Mouse (Mus musculus): Measurements from ENCODE around the gene Cacna1g. TPM values are rescaled to one million over a fixed set of nuclear protein-coding genes. Genes with fewer than 3 reads are reported as not detected.

Gene Cacna1g
- polyA plus RNA-seq, 1 experiment from 2014 or later = 30.5 TPM

DNA sequence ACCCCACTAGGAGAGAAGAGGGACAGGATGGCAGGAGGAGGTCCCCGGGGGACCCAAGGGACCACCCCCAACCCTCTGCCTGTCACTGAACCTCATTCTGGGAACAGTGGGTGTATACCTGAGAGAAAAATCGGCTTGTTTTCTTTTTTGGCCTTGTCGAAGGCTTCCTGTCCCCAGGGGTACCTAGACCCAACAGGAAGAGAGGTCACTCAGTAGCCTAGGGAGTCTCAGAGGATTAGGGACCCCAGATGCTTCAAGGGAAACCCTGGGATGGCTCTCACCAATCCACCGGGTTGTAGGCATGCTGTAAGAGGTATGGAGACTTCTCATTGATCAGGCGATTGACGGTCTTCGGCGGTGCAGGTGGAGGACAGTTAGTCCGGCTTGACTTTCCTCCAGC lies 10.6 kb upstream of the Cacna1g start:
- no peak overlapping the region for H3K4me3 ChIP-seq (ENCODE audit: low read depth, low read length)
- 80% methylated on average over 8 of the region's 9 CpGs for WGBS
- H3K27ac ChIP-seq (replicated peaks; ENCODE audit: low read depth, low read length) = no peak overlapping the region
- 0 out of 2 replicates have a peak, but pooled peaks cover 7% of the 10 kb centered on the region for H3K27me3 ChIP-seq (replicated peaks; ENCODE audit: control insufficient read depth, insufficient read depth, low read length)
- H3K9me3 ChIP-seq (ENCODE audit: control insufficient read depth, low read length) = no peaks in the 10 kb centered on the region
- no peak overlapping the region for H3K4me2 ChIP-seq (ENCODE audit: low read depth, low read length)
- ATAC-seq (ENCODE audit: low read depth) = no peak
- H3K4me1 ChIP-seq (ENCODE audit: control insufficient read depth, insufficient read depth, low read length) = no peaks in the 10 kb centered on the region
- H3K36me3 ChIP-seq (ENCODE audit: control insufficient read depth, insufficient read depth, low read length) = no peaks in the 10 kb centered on the region
- no peak for DNase-seq (ENCODE audit: low spot score)
- no peak overlapping the region for H3K9ac ChIP-seq (ENCODE audit: low read depth, low read length)

DNA sequence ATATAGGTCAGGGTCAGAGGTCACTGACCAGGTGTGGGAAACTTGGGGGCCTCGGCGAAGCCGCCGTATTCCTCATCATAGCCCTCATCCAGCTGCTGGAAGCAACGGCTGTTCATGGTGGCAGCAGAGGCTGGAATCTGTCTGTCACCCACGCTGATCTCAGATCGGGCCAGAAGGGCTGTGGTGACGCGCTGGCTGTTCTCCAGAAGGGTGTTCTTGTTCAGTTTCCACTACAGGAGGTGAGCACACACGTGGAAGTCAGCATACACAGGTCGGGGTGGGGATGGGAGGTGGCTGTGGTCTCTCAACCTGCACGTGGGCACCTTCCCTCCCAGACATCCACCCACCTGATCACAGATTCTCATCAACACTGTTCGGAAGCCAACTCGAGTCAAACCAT lies 9.9 kb upstream of the Cacna1g start:
- DNase-seq (ENCODE audit: low spot score) (no peak), ATAC-seq (ENCODE audit: low read depth) (no peak)
- Histone ChIP-seq H3K36me3 (ENCODE audit: control insufficient read depth, insufficient read depth, low read length) (no peaks in the 10 kb centered on the region), H3K9ac (ENCODE audit: low read depth, low read length) (no peak overlapping the region), H3K27ac (replicated peaks; ENCODE audit: low read depth, low read length) (no peak overlapping the region), H3K4me3 (ENCODE audit: low read depth, low read length) (no peak overlapping the region), H3K27me3 (replicated peaks; ENCODE audit: control insufficient read depth, insufficient read depth, low read length) (0 out of 2 replicates have a peak, but pooled peaks cover 7% of the 10 kb centered on the region), H3K9me3 (ENCODE audit: control insufficient read depth, low read length) (no peaks in the 10 kb centered on the region), H3K4me1 (ENCODE audit: control insufficient read depth, insufficient read depth, low read length) (no peaks in the 10 kb centered on the region), H3K4me2 (ENCODE audit: low read depth, low read length) (no peak overlapping the region)
- 56% methylated on average over 14 of the region's 14 CpGs for WGBS

DNA sequence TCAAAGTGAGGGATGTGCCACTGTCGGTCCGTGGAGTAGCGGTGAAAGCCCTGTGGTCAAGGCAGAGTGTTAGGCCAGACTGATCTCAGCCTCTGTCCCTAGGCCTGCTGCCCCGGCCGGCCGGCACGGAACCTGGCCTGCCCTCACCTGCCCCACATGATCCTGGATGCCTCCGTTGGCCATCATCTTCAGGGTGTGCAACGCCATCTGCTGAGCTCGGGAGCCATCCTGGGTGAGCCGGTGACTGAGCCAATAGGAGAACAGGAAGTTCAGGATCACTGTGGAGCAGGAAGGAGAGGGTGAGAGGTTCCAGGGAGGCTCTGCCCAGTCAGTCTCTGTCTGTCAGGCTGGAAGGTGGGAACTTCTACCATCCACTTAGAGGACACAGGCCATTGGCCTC lies 9.4 kb upstream of the Cacna1g start:
- no peak overlapping the region for H3K4me2 ChIP-seq (ENCODE audit: low read depth, low read length)
- no peaks in the 10 kb centered on the region for H3K4me1 ChIP-seq (ENCODE audit: control insufficient read depth, insufficient read depth, low read length)
- H3K9ac ChIP-seq (ENCODE audit: low read depth, low read length) = no peak overlapping the region
- no peak for DNase-seq (ENCODE audit: low spot score)
- 0 out of 2 replicates have a peak, but pooled peaks cover 7% of the 10 kb centered on the region for H3K27me3 ChIP-seq (replicated peaks; ENCODE audit: control insufficient read depth, insufficient read depth, low read length)
- no peak overlapping the region for H3K27ac ChIP-seq (replicated peaks; ENCODE audit: low read depth, low read length)
- ATAC-seq (ENCODE audit: low read depth) = no peak
- no peak overlapping the region for H3K4me3 ChIP-seq (ENCODE audit: low read depth, low read length)
- 62% methylated on average over 11 of the region's 11 CpGs for WGBS
- H3K9me3 ChIP-seq (ENCODE audit: control insufficient read depth, low read length) = no peaks in the 10 kb centered on the region
- H3K36me3 ChIP-seq (ENCODE audit: control insufficient read depth, insufficient read depth, low read length) = no peaks in the 10 kb centered on the region

DNA sequence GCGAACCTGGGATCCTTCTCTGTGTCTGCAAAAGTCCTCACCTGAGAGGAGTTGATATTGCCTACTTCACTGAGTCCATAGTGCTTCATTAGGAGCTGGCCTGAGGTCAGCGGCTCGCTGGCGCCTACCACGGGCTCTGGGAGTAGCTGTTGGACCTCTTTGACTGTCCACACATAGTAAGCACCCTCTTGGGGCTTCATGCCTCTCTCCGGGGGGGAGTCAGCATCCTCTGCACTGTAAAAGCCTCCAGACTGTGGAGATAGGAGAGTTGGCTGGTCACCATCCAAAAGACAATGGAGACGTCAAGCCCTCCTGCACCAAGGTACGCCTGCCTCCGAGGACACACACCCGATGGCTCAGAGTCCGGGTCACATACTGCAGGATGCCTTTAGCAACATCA lies 8.7 kb upstream of the Cacna1g start:
- Histone ChIP-seq H3K9ac (ENCODE audit: low read depth, low read length) (no peak overlapping the region), H3K9me3 (ENCODE audit: control insufficient read depth, low read length) (no peaks in the 10 kb centered on the region), H3K4me1 (ENCODE audit: control insufficient read depth, insufficient read depth, low read length) (no peaks in the 10 kb centered on the region), H3K4me3 (ENCODE audit: low read depth, low read length) (no peak overlapping the region), H3K36me3 (ENCODE audit: control insufficient read depth, insufficient read depth, low read length) (no peaks in the 10 kb centered on the region), H3K27ac (replicated peaks; ENCODE audit: low read depth, low read length) (no peak overlapping the region), H3K27me3 (replicated peaks; ENCODE audit: control insufficient read depth, insufficient read depth, low read length) (0 out of 2 replicates have a peak, but pooled peaks cover 7% of the 10 kb centered on the region), H3K4me2 (ENCODE audit: low read depth, low read length) (no peak overlapping the region)
- ATAC-seq (ENCODE audit: low read depth) = no peak
- WGBS = 89% methylated on average over 11 of the region's 11 CpGs
- no peak for DNase-seq (ENCODE audit: low spot score)

DNA sequence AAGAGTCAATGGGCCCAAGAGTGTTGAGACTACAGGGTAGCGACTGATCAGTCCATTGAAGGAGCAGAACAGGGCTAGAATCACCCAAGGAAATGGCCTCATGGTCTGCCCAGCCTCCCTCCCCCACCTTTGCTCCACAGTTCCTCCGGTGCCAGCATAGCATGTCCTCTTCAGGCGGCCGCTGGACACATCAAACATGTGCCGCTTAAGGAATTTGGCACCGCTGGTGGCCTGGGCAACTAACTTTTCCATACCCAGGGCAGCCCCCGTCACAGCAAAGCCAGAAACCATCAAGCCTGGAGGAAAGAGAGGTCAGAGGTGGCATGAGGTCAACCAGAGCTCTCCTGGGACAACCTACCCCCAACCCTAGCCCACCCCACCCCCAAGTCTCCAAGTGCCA lies 8.0 kb upstream of the Cacna1g start:
- Histone ChIP-seq H3K9ac (ENCODE audit: low read depth, low read length) (no peak overlapping the region), H3K4me1 (ENCODE audit: control insufficient read depth, insufficient read depth, low read length) (no peaks in the 10 kb centered on the region), H3K9me3 (ENCODE audit: control insufficient read depth, low read length) (no peaks in the 10 kb centered on the region), H3K4me3 (ENCODE audit: low read depth, low read length) (no peak overlapping the region), H3K4me2 (ENCODE audit: low read depth, low read length) (no peak overlapping the region), H3K27ac (replicated peaks; ENCODE audit: low read depth, low read length) (no peak overlapping the region), H3K27me3 (replicated peaks; ENCODE audit: control insufficient read depth, insufficient read depth, low read length) (0 out of 2 replicates have a peak, but pooled peaks cover 7% of the 10 kb centered on the region), H3K36me3 (ENCODE audit: control insufficient read depth, insufficient read depth, low read length) (no peaks in the 10 kb centered on the region)
- 92% methylated on average over 7 of the region's 7 CpGs for WGBS
- no peak for DNase-seq (ENCODE audit: low spot score)
- no peak for ATAC-seq (ENCODE audit: low read depth)

DNA sequence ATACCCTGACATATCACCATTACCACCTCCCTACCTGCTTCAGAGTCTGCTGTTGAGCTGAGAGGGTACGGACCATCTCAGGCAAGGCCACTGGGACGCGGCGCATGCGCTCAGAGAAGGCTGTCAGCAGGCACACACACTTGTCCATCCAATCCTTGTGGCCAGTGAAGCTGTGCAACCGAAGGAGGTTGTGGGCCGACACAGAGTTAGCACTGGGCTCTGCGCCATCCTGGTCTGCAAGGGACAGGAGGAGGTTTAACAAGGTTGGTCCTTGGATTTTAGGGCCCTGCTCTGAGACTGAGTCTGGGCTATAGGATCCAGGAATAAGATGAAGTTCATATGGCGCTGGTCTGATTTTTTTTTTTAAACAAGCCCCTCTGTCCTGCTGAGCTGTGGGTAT lies 6.4 kb upstream of the Cacna1g start:
- no peak overlapping the region for H3K4me3 ChIP-seq (ENCODE audit: low read depth, low read length)
- H3K4me2 ChIP-seq (ENCODE audit: low read depth, low read length) = no peak overlapping the region
- ATAC-seq (ENCODE audit: low read depth) (no peak), DNase-seq (ENCODE audit: low spot score) (no peak)
- WGBS = 84% methylated on average over 9 of the region's 9 CpGs
- H3K27me3 ChIP-seq (replicated peaks; ENCODE audit: control insufficient read depth, insufficient read depth, low read length) = peaks cover 14% of the 10 kb centered on the region; the same call in 1 of the 2 replicates
- H3K36me3 ChIP-seq (ENCODE audit: control insufficient read depth, insufficient read depth, low read length) = no peaks in the 10 kb centered on the region
- H3K9me3 ChIP-seq (ENCODE audit: control insufficient read depth, low read length) = no peaks in the 10 kb centered on the region
- peaks cover 4% of the 10 kb centered on the region; the same call in 1 of the 2 replicates for H3K4me1 ChIP-seq (ENCODE audit: control insufficient read depth, insufficient read depth, low read length)
- H3K9ac ChIP-seq (ENCODE audit: low read depth, low read length) = no peak overlapping the region
- H3K27ac ChIP-seq (replicated peaks; ENCODE audit: low read depth, low read length) = no peak overlapping the region

DNA sequence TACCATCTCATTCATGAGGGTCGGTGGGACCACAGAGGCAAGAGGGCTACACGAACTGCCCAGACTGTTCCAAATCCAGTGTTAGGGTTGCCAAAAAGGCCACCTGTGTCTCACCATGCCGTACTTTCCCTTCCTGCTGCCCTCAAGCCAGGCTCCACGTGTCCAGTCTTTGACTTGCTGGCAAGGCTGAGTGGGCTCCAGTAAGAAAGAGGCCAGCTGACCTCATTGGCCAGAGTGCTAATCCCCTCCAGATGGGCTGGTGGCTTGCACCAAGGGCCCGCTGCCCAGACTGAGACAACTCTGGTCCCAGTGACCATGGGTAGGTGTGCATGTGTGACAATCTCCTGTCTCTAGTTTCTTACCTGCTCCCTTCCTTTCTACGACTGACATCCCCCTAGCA lies 3.7 kb upstream of the Cacna1g start:
- Histone ChIP-seq H3K27me3 (replicated peaks; ENCODE audit: control insufficient read depth, insufficient read depth, low read length) (peaks cover 11% of the 10 kb centered on the region; the same call in 1 of the 2 replicates), H3K9me3 (ENCODE audit: control insufficient read depth, low read length) (no peaks in the 10 kb centered on the region), H3K4me2 (ENCODE audit: low read depth, low read length) (no peak overlapping the region), H3K9ac (ENCODE audit: low read depth, low read length) (no peak overlapping the region), H3K4me3 (ENCODE audit: low read depth, low read length) (no peak overlapping the region), H3K27ac (replicated peaks; ENCODE audit: low read depth, low read length) (no peak overlapping the region), H3K36me3 (ENCODE audit: control insufficient read depth, insufficient read depth, low read length) (no peaks in the 10 kb centered on the region), H3K4me1 (ENCODE audit: control insufficient read depth, insufficient read depth, low read length) (peaks cover 12% of the 10 kb centered on the region)
- WGBS = 57% methylated on average over 6 of the region's 6 CpGs
- DNase-seq (ENCODE audit: low spot score) (no peak), ATAC-seq (ENCODE audit: low read depth) (no peak)

DNA sequence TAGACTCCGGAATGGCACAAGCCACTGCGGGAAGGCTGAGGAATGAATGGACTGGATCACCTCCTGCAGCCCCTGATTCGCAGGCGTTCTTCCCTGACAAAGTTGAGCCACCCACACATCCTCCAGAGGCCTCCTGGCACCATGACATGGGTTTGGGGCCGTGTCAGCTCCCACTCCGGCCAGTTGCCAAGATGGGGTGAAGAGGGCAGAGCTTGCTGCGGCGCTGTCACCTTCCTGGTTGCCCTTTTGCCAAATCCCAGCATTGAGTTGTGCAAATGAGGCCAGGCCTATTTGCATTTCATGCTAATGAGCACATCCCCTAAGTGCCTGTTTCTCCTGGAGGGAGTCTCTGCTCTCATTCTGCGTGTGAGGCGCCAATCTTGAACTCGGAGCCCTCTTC lies 1.7 kb upstream of the Cacna1g start:
- ATAC-seq (ENCODE audit: low read depth) (no peak), DNase-seq (ENCODE audit: low spot score) (no peak)
- Histone ChIP-seq H3K36me3 (ENCODE audit: control insufficient read depth, insufficient read depth, low read length) (no peaks in the 10 kb centered on the region), H3K4me3 (ENCODE audit: low read depth, low read length) (no peak overlapping the region), H3K4me1 (ENCODE audit: control insufficient read depth, insufficient read depth, low read length) (peaks cover 17% of the 10 kb centered on the region), H3K9ac (ENCODE audit: low read depth, low read length) (no peak overlapping the region), H3K27me3 (replicated peaks; ENCODE audit: control insufficient read depth, insufficient read depth, low read length) (peaks cover 11% of the 10 kb centered on the region; the same call in 1 of the 2 replicates), H3K27ac (replicated peaks; ENCODE audit: low read depth, low read length) (no peak overlapping the region), H3K9me3 (ENCODE audit: control insufficient read depth, low read length) (no peaks in the 10 kb centered on the region), H3K4me2 (ENCODE audit: low read depth, low read length) (no peak overlapping the region)
- 33% methylated on average over 11 of the region's 11 CpGs for WGBS

DNA sequence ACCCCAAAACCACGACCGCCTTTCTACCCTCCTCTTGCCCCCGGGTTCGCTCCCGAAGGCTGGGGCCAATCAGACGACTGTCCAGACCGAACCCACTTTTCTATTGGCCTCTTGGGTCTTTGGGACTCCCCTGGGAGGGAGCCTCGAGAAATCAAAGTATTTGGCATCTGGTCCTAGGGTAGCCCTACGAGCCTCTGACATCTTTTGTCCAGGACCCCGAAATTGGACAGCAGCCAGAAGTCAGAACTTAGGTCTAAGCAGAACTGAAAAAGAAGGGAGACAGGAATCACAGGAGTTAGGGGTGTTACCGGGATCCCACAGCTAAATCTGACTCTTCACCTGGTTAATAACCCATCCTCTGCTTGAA lies 529 bp upstream of the Cacna1g start:
- Histone ChIP-seq H3K36me3 (ENCODE audit: control insufficient read depth, insufficient read depth, low read length) (no peaks in the 10 kb centered on the region), H3K9me3 (ENCODE audit: control insufficient read depth, low read length) (no peaks in the 10 kb centered on the region), H3K27ac (replicated peaks; ENCODE audit: low read depth, low read length) (peak overlapping the region; percentile 97), H3K4me1 (ENCODE audit: control insufficient read depth, insufficient read depth, low read length) (peaks cover 22% of the 10 kb centered on the region), H3K4me3 (ENCODE audit: low read depth, low read length) (peak overlapping the region; percentile 81), H3K27me3 (replicated peaks; ENCODE audit: control insufficient read depth, insufficient read depth, low read length) (peaks cover 11% of the 10 kb centered on the region; the same call in 1 of the 2 replicates), H3K9ac (ENCODE audit: low read depth, low read length) (peak overlapping the region; percentile 92; the same call in 1 of the 2 replicates), H3K4me2 (ENCODE audit: low read depth, low read length) (peak overlapping the region; percentile 61)
- DNase-seq (ENCODE audit: low spot score) = no peak
- WGBS = 3% methylated on average over 11 of the region's 11 CpGs
- ATAC-seq (ENCODE audit: low read depth) = no peak

Measured in embryonic facial prominence, embryonic 14.5 days (tissue).